Mouse (Mus musculus): ENCODE measurements around the gene Dip2c.

The Dip2c gene

GRCm38 (mm10) chr13:9708433-9709240 lies 432.3 kb downstream of the Dip2c start:
- ATAC-seq (ENCODE audit: insufficient number of reproducible peaks, low FRiP score, low TSS enrichment) = no peak

DNA sequence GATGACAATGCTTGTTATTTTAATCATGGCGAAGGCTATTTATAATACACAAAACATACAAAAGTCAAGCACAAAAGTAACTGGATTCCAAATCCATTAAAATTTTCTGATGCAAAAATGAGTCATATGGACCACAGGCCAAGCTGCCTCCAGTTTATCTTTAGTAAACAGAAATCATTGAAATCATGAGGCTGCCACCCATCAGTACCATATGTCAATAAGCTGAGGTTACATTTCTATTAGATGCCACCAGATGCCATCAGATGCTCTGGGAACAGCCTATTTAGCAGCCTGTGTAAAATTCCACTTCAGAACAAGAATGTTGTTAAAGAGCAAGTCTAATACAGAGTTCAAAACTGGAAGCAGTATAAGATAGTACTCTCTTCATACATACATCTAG lies 436.1 kb downstream of the Dip2c start:
- ATAC-seq (ENCODE audit: insufficient number of reproducible peaks, low FRiP score, low TSS enrichment) = no peak

DNA sequence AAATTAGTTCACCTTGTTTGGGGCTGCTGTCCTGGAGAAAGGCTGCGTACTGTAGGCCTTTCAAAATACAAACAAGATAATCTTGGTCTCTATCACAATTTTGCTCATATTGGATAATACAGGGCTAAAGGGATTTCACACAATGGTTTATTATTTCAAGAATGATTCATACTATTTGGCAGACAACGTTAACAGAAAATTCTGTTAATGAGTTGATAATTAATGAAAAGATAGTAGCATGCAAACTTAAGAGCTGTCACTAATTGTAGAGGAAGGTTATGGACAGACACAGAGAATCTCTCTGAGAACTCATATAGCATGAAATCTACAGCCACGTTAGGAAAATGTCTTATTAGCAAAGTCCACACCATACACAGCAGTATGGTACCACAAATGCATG lies 436.6 kb downstream of the Dip2c start:
- no peak for ATAC-seq (ENCODE audit: insufficient number of reproducible peaks, low FRiP score, low TSS enrichment)

- no peak for ATAC-seq (ENCODE audit: insufficient number of reproducible peaks, low FRiP score, low TSS enrichment)
These were observed 437.3 kb downstream of the Dip2c start for GRCm38 (mm10) chr13:9713462-9714134.

DNA sequence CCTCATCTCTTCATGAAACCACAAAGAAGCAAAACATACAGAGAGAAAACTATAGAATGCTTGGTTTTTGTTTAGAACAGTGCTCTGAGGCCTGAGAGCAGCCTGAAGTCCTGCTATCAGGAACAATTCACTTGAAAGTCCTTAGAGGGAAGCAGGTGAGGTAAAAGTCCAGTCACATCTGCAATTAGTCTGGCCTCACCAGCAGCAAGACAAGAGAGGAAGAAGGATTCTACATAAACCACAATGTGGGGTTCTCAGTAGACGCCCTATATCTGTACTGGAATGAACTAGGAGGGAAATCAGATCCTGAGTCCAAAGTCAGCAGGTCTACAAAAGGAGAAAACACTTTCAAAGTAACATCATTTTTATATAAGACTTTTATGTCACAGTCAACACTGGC lies 438.9 kb downstream of the Dip2c start:
- ATAC-seq (ENCODE audit: insufficient number of reproducible peaks, low FRiP score, low TSS enrichment) = no peak

Data from cerebellum, adult (tissue).